Mouse (Mus musculus) layer of hippocampus, postnatal 14 days (tissue): ENCODE data around the gene Asic2. TPM values are rescaled to one million over a fixed set of nuclear protein-coding genes. Genes with fewer than 3 reads are reported as not detected.

ENCODE experiments used
- DNase-seq, 2 experiments: peaks; one replicate each; pipeline ENCODE4 v3.0.0; 2021 to 2022; ENCODE audit warnings: low spot score in 2 of 2, mixed read lengths in 1 of 2
- total RNA-seq, 2 experiments: library from RNA; stranded (reverse); gene quantifications; 2 replicates each; pipeline ENCODE4 v1.2.3; 2021

The Asic2 gene
- total RNA-seq, 2 experiments from 2014 or later, result 56.0 to 64.3 TPM

- DNase-seq, result peak in 1 of 2 experiments; percentile 18
Measured at GRCm38 (mm10) chr11:81476231-81476630, 492.0 kb downstream of the Asic2 start.

GRCm38 (mm10) chr11:81474121-81474520 is 494.1 kb downstream of the Asic2 start:
- no peak for DNase-seq

GRCm38 (mm10) chr11:81462199-81462598 is 506.1 kb downstream of the Asic2 start:
- DNase-seq, result peak; percentile 29 to 60

- DNase-seq, result no peak
Measured at GRCm38 (mm10) chr11:81461748-81462147, 506.5 kb downstream of the Asic2 start.

- no peak for DNase-seq
Measured at GRCm38 (mm10) chr11:81454921-81455320, 513.3 kb downstream of the Asic2 start.

- DNase-seq, result no peak
Measured at GRCm38 (mm10) chr11:81454111-81454510, 514.1 kb downstream of the Asic2 start.

GRCm38 (mm10) chr11:81449271-81449705 is 519.0 kb downstream of the Asic2 start:
- DNase-seq, result peak in 1 of 2 experiments; percentile 52

- no peak for DNase-seq
Measured at GRCm38 (mm10) chr11:81446347-81446746, 521.9 kb downstream of the Asic2 start.

GRCm38 (mm10) chr11:81426857-81427256 is 541.4 kb downstream of the Asic2 start:
- DNase-seq, result peak in 1 of 2 experiments; percentile 41

- DNase-seq, result no peak
Measured at GRCm38 (mm10) chr11:81419112-81419511, 549.1 kb downstream of the Asic2 start.

- DNase-seq, result no peak
Measured at GRCm38 (mm10) chr11:81418027-81418426, 550.2 kb downstream of the Asic2 start.

GRCm38 (mm10) chr11:81416319-81416718 is 551.9 kb downstream of the Asic2 start:
- DNase-seq, result peak in 1 of 2 experiments; percentile 12

GRCm38 (mm10) chr11:81414596-81414995 is 553.7 kb downstream of the Asic2 start:
- no peak for DNase-seq

GRCm38 (mm10) chr11:81411251-81411650 is 557.0 kb downstream of the Asic2 start:
- no peak for DNase-seq

- no peak for DNase-seq
Measured at GRCm38 (mm10) chr11:81405951-81406350, 562.3 kb downstream of the Asic2 start.

- DNase-seq, result no peak
Measured at GRCm38 (mm10) chr11:81402263-81402662, 566.0 kb downstream of the Asic2 start.

GRCm38 (mm10) chr11:81392855-81393254 is 575.4 kb downstream of the Asic2 start:
- DNase-seq, result no peak

GRCm38 (mm10) chr11:81386185-81386584 is 582.1 kb downstream of the Asic2 start:
- DNase-seq, result no peak

GRCm38 (mm10) chr11:81385547-81385946 is 582.7 kb downstream of the Asic2 start:
- no peak for DNase-seq

- peak; percentile 54 to 71 for DNase-seq
Measured at GRCm38 (mm10) chr11:81374841-81375240, 593.4 kb downstream of the Asic2 start.

- DNase-seq, result no peak
Measured at GRCm38 (mm10) chr11:81374003-81374710, 594.1 kb downstream of the Asic2 start.

- DNase-seq, result no peak
Measured at GRCm38 (mm10) chr11:81371545-81371944, 596.7 kb downstream of the Asic2 start.

GRCm38 (mm10) chr11:81370426-81370810 is 597.8 kb downstream of the Asic2 start:
- no peak for DNase-seq
